Mouse (Mus musculus): ENCODE results near the gene Vmn1r169. TPM values are rescaled to one million over a fixed set of nuclear protein-coding genes. Genes with fewer than 3 reads are reported as not detected.
"Not testable (repeated sequence)": the region's sequence is repeated elsewhere in the genome, so short reads cannot be mapped to it uniquely, and the experiment has no call there.

Vmn1r169 gene
- polyA plus RNA-seq (2016; fragmentation: Nextera tagmentation; extraction: Ambion mirVana): not detected in 2 replicates

DNA sequence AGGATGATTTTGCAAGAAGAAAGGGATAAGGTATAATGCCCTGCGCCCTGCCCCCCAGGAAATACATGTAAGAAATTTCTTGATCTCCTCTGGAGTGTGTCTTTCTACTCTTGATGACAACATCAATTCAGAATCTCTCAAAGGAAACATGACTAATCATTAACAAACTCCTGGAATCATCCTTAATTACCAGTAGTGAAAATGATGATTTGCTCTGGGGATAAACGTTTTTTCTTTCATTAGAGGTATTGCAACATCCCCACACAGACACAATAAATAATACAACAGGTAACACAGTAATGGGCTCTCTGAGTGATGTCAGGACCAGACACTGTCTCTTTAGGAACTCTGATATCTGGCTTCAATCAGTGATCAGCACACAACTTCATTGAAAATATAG, at the start of gene Vmn1r169:
TSS of gene Vmn1r169 (plus strand) at position 301 of the 400 bp plus-strand sequence.
- ATAC-seq (ENCODE audit: low FRiP score, low read depth); H3K27ac ChIP-seq (replicated peaks); H3K9ac ChIP-seq (replicated peaks); H3K4me1 ChIP-seq; H3K36me3 ChIP-seq; H3K4me2 ChIP-seq (replicated peaks); H3K4me3 ChIP-seq; H3K27me3 ChIP-seq: not testable (repeated sequence)
- peaks cover 19% of the 10 kb centered on the region for H3K9me3 ChIP-seq
- WGBS: 66% methylated on average over 1 of the region's 2 CpGs

DNA sequence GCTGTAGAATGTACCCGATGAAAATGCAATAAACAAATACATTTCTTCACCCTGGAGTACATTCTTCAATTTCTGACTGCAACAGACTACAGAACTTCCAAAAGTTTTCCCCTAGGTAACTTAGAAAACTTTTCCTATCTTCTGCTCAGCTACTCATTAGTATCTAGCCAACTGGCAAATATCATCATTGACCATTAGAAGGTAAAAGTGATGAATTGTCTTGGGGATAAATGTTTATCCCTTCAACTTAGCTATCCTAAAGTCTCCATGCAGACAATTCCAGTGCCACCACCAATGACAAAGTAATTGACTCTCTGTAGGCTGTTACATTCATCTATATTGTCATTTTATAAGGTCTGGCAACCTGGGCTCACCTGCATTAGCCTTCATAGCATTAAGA, 35.9 kb upstream of the Vmn1r169 start, which contains the start of gene Vmn1r168:
TSS of gene Vmn1r168 (plus strand) at position 301 of the 400 bp plus-strand sequence.
- no CpG with 5 or more reads among the region's 1 CpGs for WGBS
- H3K27me3 ChIP-seq; H3K4me1 ChIP-seq; H3K4me3 ChIP-seq; H3K4me2 ChIP-seq (replicated peaks); H3K36me3 ChIP-seq; ATAC-seq (ENCODE audit: low FRiP score, low read depth); H3K27ac ChIP-seq (replicated peaks); H3K9ac ChIP-seq (replicated peaks): not testable (repeated sequence)
- H3K9me3 ChIP-seq: peaks cover 16% of the 10 kb centered on the region

DNA sequence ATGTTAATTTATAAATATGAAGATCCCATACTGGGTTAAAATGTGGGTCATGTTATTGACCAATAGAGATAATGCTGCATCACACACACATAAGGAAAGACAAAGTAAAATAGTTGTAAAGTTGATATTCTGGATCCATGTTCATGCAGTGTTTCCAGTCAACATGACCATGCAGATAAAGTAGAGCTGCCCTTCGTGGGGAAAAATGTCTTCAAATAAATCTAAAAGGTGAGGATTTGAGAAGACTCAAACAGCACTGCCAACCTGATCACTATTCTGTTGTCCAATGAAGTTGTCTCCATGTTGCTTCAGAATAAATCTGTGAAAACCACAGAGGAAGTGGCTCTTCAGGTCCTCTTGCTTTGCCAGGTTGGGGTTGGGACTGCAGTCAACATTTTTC, 30.5 kb downstream of the Vmn1r169 start, which contains the start of gene Vmn1r170:
TSS of gene Vmn1r170 (plus strand) at position 301 of the 400 bp plus-strand sequence.
- peaks cover 21% of the 10 kb centered on the region for H3K9me3 ChIP-seq
- H3K4me2 ChIP-seq (replicated peaks); H3K9ac ChIP-seq (replicated peaks); ATAC-seq (ENCODE audit: low FRiP score, low read depth); H3K4me3 ChIP-seq; H3K4me1 ChIP-seq; H3K27ac ChIP-seq (replicated peaks); H3K27me3 ChIP-seq; H3K36me3 ChIP-seq: not testable (repeated sequence)
- WGBS: 38% methylated on average over 1 of the region's 1 CpGs

Other genes starting within 250 kb of the Vmn1r169 start
- not detected in 2 replicates for gene Nlrp5, start 189.6 kb upstream of the Vmn1r169 start, polyA plus RNA-seq (2016; fragmentation: Nextera tagmentation; extraction: Ambion mirVana)
- not detected in 2 replicates for gene Vmn1r167, start 68.3 kb upstream of the Vmn1r169 start, polyA plus RNA-seq (2016; fragmentation: Nextera tagmentation; extraction: Ambion mirVana)
- gene Vmn1r168, start 35.8 kb upstream of the Vmn1r169 start, polyA plus RNA-seq (2016; fragmentation: Nextera tagmentation; extraction: Ambion mirVana): not detected in 2 replicates
- gene Vmn1r170, start 30.6 kb downstream of the Vmn1r169 start, polyA plus RNA-seq (2016; fragmentation: Nextera tagmentation; extraction: Ambion mirVana): not detected in 2 replicates
- gene Vmn1r171, start 55.2 kb downstream of the Vmn1r169 start, polyA plus RNA-seq (2016; fragmentation: Nextera tagmentation; extraction: Ambion mirVana): not detected in 2 replicates
- gene Vmn1r172, start 82.8 kb downstream of the Vmn1r169 start, polyA plus RNA-seq (2016; fragmentation: Nextera tagmentation; extraction: Ambion mirVana): not detected in 2 replicates
- gene Vmn1r173, start 125.2 kb downstream of the Vmn1r169 start, polyA plus RNA-seq (2016; fragmentation: Nextera tagmentation; extraction: Ambion mirVana): not detected in 2 replicates
- gene Vmn1r174, start 176.7 kb downstream of the Vmn1r169 start, polyA plus RNA-seq (2016; fragmentation: Nextera tagmentation; extraction: Ambion mirVana): not detected in 2 replicates
- gene Vmn1r175, start 235.1 kb downstream of the Vmn1r169 start, polyA plus RNA-seq (2016; fragmentation: Nextera tagmentation; extraction: Ambion mirVana): not detected in 2 replicates